Mouse (Mus musculus) heart, embryonic 16.5 days (tissue): ENCODE data around the gene Gm20431. TPM values are rescaled to one million over a fixed set of nuclear protein-coding genes. Genes with fewer than 3 reads are reported as not detected.

Experiments
- microRNA-seq: library from miRNA; unstranded; fragments of <30 nt; microRNA quantifications from one replicate; pipeline ENCODE4, GENCODE M21; 2017
- polyA plus RNA-seq: library from polyadenylated mRNA; unstranded; fragments of >200 nt; fragmentation: Nextera tagmentation; extraction: Ambion mirVana; gene quantifications from 2 replicates; pipeline ENCODE4 v1.2.1, GENCODE M21; 2015

The Gm20431 gene
- polyA plus RNA-seq, 1 experiment from 2014 or later = 3.0 TPM

Small RNA genes lying within 50 kb of the gene (microRNA-seq; reads per million reads assigned to microRNA genes)
- gene Gm22355 = not detected

Other genes starting within 250 kb of the Gm20431 start
- 19.1 and 20.1 TPM in 2 replicates for gene Slc9a8, start 239.8 kb downstream of the Gm20431 start, polyA plus RNA-seq
- gene Rnf114, start 168.9 kb downstream of the Gm20431 start, polyA plus RNA-seq = 78.5 and 79.0 TPM in 2 replicates
- gene Spata2, start 168.6 kb downstream of the Gm20431 start, polyA plus RNA-seq = 13.4 and 15.8 TPM in 2 replicates
- gene Snai1, start 123.3 kb downstream of the Gm20431 start, polyA plus RNA-seq = 12.5 and 20.6 TPM in 2 replicates
- 210 and 218 TPM in 2 replicates for gene Ube2v1, start 29.4 kb downstream of the Gm20431 start, polyA plus RNA-seq
- 0.51 and 4.9 TPM in 2 replicates for gene Cebpb, start 27.4 kb upstream of the Gm20431 start, polyA plus RNA-seq
- gene Tmem189, start 28.3 kb upstream of the Gm20431 start, polyA plus RNA-seq = 44.5 and 44.9 TPM in 2 replicates